Mouse (Mus musculus) testis, adult 2 months (tissue): ENCODE results near the gene Notch4. TPM values are rescaled to one million over a fixed set of nuclear protein-coding genes. Genes with fewer than 3 reads are reported as not detected.
"Not testable (repeated sequence)": the region's sequence is repeated elsewhere in the genome, so short reads cannot be mapped to it uniquely, and the experiment has no call there.

ENCODE experiments used
- H3K27ac ChIP-seq: fragments of 200-500 bp; 2 replicates; pipeline ENCODE4 v1.5.1; 2012; ENCODE audit warnings: low read depth, low read length; ENCODE audit not compliant: control insufficient read depth, insufficient read depth
- H3K27me3 ChIP-seq: fragments of 200-500 bp; 2 replicates; pipeline ENCODE4 v1.6.1; 2012; ENCODE audit warnings: mild to moderate bottlenecking, low read length, moderate library complexity; ENCODE audit not compliant: control insufficient read depth, insufficient read depth
- H3K36me3 ChIP-seq: fragments of 200-500 bp; 2 replicates; pipeline ENCODE4 v1.6.1; 2012; ENCODE audit warnings: mild to moderate bottlenecking, low read length; ENCODE audit not compliant: control insufficient read depth, insufficient read depth
- H3K4me1 ChIP-seq: fragments of 200-500 bp; 2 replicates; pipeline ENCODE4 v1.6.1; 2012; ENCODE audit warnings: low read length; ENCODE audit not compliant: control insufficient read depth, insufficient read depth
- H3K4me3 ChIP-seq: fragments of 200-500 bp; 2 replicates; pipeline ENCODE4 v1.5.1; 2012; ENCODE audit warnings: low read depth, mild to moderate bottlenecking, low read length, moderate library complexity, mixed read lengths; ENCODE audit not compliant: control insufficient read depth
- CTCF ChIP-seq: fragments of 200-500 bp; IDR thresholded peaks from 2 replicates; pipeline ENCODE4 v1.5.1; 2012; ENCODE audit warnings: low read depth, mild to moderate bottlenecking, inconsistent platforms, low read length, moderate library complexity; ENCODE audit not compliant: control insufficient read depth, insufficient read depth, insufficient replicate concordance
- POLR2A ChIP-seq: fragments of 200-500 bp; IDR thresholded peaks from 2 replicates; pipeline ENCODE4 v1.6.1; 2012; ENCODE audit warnings: low read depth, mild to moderate bottlenecking, inconsistent platforms, low read length, moderate library complexity; ENCODE audit not compliant: control insufficient read depth
- polyA plus RNA-seq: library from polyadenylated mRNA; depleted of rRNA; stranded (reverse); fragments of >200 nt; gene quantifications from 2 replicates; pipeline ENCODE4 v1.2.3, GENCODE M21; 2012; rRNA removed

Notch4 gene
- polyA plus RNA-seq = 7.2 and 12.3 TPM in 2 replicates

GRCm38 (mm10) chr17:34564003-34564421 is at the start of gene Notch4:
TSS of gene Notch4 (plus strand) at chr17:34564268.
- no peak within 1 kb of the TSS; the same call in 1 of the 2 replicates for H3K4me3 ChIP-seq
- peak within 1 kb of the TSS; percentile 23 for H3K27ac ChIP-seq
- no peaks in the 10 kb centered on the region for H3K36me3 ChIP-seq
- TF ChIP-seq CTCF = no peak
- no peak for TF ChIP-seq POLR2A
- no peaks in the 10 kb centered on the region for H3K27me3 ChIP-seq
- peaks cover 7% of the 10 kb centered on the region for H3K4me1 ChIP-seq

GRCm38 (mm10) chr17:34516514-34516913 is 47.6 kb upstream of the Notch4 start:
- no peak for TF ChIP-seq POLR2A
- no peak for TF ChIP-seq CTCF
- Histone ChIP-seq H3K4me1 (no peaks in the 10 kb centered on the region), H3K27me3 (no peaks in the 10 kb centered on the region), H3K27ac (no peak overlapping the region), H3K36me3 (no peaks in the 10 kb centered on the region), H3K4me3 (no peak overlapping the region)

- no peak within 1 kb of the TSS for H3K4me3 ChIP-seq
- H3K27ac ChIP-seq = no peak within 1 kb of the TSS
- no peaks in the 10 kb centered on the region for H3K27me3 ChIP-seq
- no peaks in the 10 kb centered on the region for H3K4me1 ChIP-seq
- no peaks in the 10 kb centered on the region for H3K36me3 ChIP-seq
- TF ChIP-seq POLR2A (no peak), CTCF (no peak)
Observed at GRCm38 (mm10) chr17:34517252-34517651, 46.8 kb upstream of the Notch4 start, which contains the start of gene Btnl6. TSS of gene Btnl6 (minus strand) at chr17:34517352.

GRCm38 (mm10) chr17:34517795-34518194 is 46.3 kb upstream of the Notch4 start:
- TF ChIP-seq CTCF = no peak
- no peak for TF ChIP-seq POLR2A

GRCm38 (mm10) chr17:34518571-34518970 is 45.5 kb upstream of the Notch4 start:
- not testable (repeated sequence) for H3K36me3 ChIP-seq, H3K4me1 ChIP-seq, H3K27me3 ChIP-seq, H3K4me3 ChIP-seq, H3K27ac ChIP-seq

More at GRCm38 (mm10) chr17:34517795-34518194, 46.3 kb upstream of the Notch4 start:
- Histone ChIP-seq H3K36me3 (no peaks in the 10 kb centered on the region), H3K27me3 (no peaks in the 10 kb centered on the region), H3K4me1 (no peaks in the 10 kb centered on the region), H3K4me3 (no peak overlapping the region), H3K27ac (no peak overlapping the region)

GRCm38 (mm10) chr17:34519001-34519400 is 45.1 kb upstream of the Notch4 start:
- Histone ChIP-seq H3K27me3 (no peaks in the 10 kb centered on the region), H3K4me1 (no peaks in the 10 kb centered on the region), H3K27ac (no peak overlapping the region), H3K36me3 (no peaks in the 10 kb centered on the region), H3K4me3 (no peak overlapping the region)
- TF ChIP-seq CTCF = no peak
- TF ChIP-seq POLR2A = no peak

GRCm38 (mm10) chr17:34532671-34533070 is 31.4 kb upstream of the Notch4 start:
- Histone ChIP-seq H3K36me3 (no peaks in the 10 kb centered on the region), H3K27ac (no peak overlapping the region), H3K27me3 (no peaks in the 10 kb centered on the region), H3K4me3 (no peak overlapping the region), H3K4me1 (no peaks in the 10 kb centered on the region)
- TF ChIP-seq CTCF = no peak
- no peak for TF ChIP-seq POLR2A

GRCm38 (mm10) chr17:34543567-34543966 is 20.5 kb upstream of the Notch4 start:
- H3K4me3 ChIP-seq, H3K4me1 ChIP-seq, H3K36me3 ChIP-seq, H3K27ac ChIP-seq, H3K27me3 ChIP-seq: not testable (repeated sequence)
